Mouse (Mus musculus) cerebellum, adult (tissue): ENCODE measurements around the gene Rbm20.
"Not testable (repeated sequence)": the region's sequence is repeated elsewhere in the genome, so short reads cannot be mapped to it uniquely, and the experiment has no call there.

Experiments used
- ATAC-seq: cut with Nextera tagmentation; 2 replicates; pipeline ENCODE4 v1.9.2; 2017; ENCODE audit warnings: mild to moderate bottlenecking, moderate library complexity, mixed read lengths; ENCODE audit not compliant: insufficient number of reproducible peaks, low FRiP score, low TSS enrichment

Gene Rbm20

DNA sequence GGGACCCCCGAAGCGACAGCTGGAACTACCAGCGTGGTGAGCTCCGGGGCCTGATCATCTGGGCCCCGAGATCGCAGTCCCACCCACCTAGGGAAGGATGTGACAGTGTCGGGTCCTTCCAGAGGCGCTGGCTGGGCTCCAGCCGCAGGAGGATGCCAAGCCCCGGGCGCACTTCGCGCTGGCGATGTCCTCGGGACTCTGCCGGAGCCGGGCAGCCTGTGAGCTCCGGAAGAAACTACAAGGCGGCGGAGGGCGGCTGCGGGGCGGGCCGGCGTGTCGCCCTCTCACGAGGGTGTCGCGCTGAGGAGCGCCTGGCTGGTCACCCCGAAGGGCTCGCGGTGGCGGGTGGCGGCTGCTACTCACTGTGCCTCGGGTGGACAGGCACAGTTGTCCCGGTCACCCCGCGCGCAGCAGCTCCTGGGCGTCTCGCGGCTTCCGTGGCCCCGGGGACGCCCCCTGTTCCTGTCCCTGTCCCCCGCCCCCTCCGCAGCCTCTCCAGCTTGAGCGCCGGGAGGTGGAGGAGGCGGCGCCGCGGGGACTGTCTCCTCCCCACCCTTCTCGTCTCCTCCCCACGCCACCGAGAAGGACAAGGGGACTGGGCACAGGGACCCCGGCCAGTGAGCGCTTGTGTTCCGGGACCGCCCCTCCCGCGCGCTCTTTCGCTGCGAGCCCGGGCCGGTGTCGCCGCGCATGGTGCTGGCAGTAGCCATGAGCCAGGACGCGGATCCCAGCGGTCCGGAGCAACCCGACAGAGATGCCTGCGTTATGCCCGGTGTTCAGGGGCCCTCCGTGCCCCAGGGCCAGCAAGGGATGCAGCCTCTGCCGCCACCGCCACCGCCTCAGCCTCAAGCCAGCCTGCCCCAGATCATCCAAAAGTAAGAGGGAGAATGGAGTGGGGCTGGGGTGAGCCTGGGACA, at the start of gene Rbm20:
TSS of gene Rbm20 (plus strand) at position 589 of the 917 bp plus-strand sequence.
- ATAC-seq, result 0 out of 2 replicates have a peak, but pooled peaks have one; percentile 31

GRCm38 (mm10) chr19:53638041-53638440, 39.1 kb upstream of the Rbm20 start:
- no peak for ATAC-seq

- no peak for ATAC-seq
Measured at GRCm38 (mm10) chr19:53638727-53639126, 38.4 kb upstream of the Rbm20 start.

DNA sequence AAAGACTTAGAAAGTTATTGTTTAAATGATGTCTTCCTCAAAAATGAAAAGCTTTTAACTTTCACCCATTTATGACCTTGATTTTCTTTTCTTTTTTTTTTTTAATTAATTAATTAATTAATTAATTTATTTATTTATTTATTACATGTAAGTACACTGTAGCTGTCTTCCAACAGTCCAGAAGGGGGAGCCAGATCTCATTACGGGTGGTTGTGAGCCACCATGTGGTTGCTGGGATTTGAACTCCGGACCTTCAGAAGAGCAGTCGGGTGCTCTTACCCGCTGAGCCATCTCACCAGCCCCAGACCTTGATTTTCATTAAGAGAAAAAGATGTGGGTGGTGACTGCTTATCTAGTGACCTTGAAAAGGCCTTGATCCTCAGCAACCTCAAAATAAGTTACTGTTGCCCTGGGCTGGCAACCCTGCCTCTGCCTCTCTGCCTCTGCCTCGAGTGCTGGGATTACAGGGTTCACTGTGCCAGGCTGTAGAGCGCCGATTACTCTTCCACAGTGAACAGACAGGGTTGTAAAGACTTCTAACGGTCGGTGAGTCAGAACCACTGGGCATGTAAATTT, 33.0 kb upstream of the Rbm20 start:
- no peak for ATAC-seq

- no peak for ATAC-seq
Measured at GRCm38 (mm10) chr19:53647301-53647700, 29.8 kb upstream of the Rbm20 start.

DNA sequence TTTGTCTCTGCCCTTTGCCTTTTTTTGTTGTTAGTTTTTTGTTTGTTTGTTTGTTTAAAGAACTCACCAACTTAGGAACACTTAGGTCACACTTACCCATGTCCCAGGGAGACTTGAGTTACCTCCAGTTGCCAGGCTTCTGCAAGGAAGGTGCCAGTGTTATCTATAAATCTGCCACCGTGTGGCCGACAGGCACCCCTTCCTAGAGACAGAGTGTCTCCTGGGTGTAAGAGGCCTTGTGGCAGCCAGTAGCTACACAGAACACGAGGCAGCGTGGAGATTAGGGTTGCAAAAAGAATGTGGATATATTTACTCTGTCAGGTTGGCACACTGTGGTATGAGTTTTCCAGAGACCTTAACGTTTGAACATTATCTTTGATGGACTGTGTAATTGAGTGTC, 29.1 kb upstream of the Rbm20 start:
- ATAC-seq, result no peak

DNA sequence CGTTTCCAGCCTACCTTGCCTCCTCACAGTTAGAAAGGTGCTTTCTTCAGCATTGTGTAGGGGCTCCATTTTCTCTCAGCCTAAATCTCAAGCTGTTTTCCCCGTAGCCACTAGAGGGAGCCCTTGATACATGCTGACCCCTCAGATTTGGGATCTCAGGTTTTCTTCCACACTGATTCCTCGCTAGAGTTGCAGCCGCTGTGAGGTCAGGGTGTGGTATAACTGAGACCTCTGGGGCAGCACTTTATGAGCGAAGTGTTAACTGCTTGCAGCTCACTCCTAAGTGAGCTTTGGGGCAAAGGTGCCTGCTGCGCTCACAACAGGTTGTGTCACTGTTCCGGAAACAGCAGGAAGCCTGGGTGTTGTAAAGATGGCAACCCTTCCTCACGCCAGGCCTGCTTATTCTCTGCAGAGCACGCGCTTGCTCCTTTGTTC, 28.3 kb upstream of the Rbm20 start:
- ATAC-seq, result peak; percentile 65

DNA sequence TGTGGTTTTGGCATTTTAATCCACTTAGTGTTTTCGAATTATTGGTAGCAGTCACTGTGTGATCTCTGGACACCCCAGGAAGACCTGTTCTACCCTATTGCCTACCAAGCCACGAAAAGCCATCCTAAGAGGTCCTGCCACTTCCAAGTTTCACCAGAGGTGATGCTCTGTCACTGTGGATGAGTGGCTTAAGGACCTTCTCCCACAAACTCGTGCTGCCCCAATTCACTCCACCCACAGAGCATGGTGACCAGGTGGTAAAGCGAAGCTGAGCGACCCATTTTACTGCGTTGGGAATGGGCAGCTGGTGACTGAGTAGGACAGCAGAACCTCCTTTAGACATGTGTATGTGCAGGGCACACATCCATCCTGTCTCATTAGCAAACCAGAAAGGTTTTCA, 27.7 kb upstream of the Rbm20 start:
- no peak for ATAC-seq

DNA sequence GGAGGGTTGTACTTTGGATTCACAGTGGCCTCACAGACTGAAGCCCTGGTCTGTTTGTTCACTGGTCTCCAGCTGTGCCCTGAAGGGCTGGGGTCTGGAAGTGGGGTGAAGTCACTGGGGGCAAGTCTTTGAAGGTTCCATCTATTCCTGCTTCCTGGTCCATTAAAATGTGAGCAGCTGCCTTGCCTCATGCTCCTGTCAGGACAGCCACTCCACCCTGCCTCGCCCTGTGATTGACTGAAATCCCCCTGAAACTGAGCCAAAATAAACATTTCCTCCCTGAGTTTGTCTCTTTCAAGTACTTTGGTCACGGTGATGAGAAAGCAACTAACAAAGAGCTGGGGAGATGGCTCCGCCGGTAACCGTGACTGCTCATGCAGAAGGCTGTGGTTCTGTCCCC, 27.3 kb upstream of the Rbm20 start:
- ATAC-seq, result no peak

- no peak for ATAC-seq
Measured at GRCm38 (mm10) chr19:53650921-53651320, 26.2 kb upstream of the Rbm20 start.

DNA sequence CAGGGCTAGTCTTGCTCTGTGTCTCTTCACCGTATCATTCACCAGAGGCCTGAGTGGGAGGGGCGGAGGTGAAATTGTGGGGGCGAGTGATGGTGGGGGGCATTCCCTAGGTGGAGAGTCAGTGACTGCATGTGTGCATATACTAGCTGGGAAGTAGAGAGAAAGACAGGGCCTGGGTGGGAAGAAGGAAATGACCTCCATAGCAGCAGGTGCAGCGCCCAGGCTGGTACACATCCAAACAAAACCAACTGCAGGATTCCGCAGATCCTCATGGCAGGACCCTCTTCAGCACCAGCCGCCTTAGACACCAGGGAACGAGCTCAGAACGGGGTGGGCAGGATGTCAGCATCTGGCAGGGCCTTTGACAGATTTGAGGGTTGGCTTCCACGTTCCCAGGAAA, 24.8 kb upstream of the Rbm20 start:
- no peak for ATAC-seq

DNA sequence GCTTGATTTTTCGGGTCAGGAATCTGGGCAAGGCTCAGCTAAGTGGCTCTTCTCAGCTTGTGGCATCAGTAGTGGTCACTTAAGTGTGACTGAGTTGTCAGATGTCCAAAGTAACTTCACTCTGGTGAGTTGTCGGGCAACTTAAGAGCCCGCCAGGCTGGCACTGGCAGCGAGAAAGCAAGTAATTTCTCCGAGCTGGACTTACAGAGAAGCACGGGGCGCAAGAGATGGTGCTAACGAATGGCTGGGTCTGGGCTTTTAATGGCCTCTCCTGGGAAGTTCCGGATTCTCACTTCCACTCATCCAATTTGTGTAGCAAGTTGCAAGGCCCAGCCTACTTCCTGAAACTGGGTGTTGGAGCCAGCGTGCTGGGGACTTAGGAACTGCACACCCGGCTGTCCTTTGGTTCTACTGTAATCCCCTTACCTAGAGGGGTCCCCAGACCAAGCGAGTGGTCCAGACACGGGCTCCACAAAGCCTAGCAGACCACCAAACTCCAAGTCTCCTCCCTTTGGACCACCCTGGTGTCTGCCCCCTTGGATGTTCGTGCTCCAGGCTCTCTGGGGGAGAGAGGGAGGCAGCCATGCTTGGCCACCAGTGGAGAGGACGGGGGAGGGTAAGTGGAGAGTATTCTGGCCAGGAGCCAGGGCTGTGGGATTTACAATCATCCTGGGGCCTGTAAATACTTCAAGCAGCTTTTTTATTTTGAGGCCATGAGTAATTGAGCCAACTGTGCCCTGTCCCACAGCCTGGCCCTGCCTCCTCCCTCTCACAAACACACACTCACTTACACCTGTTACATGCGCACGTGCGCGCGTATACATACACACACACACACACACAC, 23.3 kb upstream of the Rbm20 start:
- ATAC-seq, result no peak

DNA sequence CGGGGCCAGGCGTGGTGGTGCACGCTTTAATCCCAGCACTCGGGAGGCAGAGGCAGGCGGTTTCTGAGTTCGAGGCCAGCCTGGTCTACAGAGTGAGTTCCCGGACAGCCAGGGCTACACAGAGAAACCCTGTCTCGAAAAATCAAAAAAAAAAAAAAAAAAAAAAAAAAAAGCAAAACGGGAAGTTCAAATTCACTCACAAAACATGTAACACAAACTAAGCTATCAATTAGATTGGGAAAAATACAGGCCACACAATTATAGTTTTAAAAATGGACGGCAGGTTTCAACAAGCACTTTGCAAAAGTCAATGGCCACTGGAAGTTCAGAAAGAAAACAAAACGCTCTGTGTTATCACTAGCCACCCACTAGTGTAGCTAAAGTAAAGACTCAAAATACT, 20.7 kb upstream of the Rbm20 start:
- ATAC-seq, result not testable (repeated sequence)

DNA sequence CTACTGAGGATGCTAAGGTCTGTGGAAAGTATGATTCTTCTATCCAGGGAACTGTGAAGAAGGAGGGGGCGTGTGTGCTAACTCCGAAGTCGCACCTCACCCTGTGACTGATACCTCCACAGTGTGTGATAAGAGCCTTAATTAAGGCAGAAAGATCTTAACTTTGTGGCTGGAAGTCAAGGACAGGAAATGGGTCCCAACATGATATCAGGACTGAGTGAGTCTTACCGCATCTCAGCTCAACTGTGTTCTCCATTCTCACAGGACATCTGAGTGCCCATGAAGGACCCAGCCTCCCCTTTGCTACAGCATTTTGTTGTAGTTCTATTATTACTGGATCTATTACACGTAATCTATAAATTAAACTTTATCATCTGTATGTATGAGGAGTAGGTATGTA, 19.7 kb upstream of the Rbm20 start:
- no peak for ATAC-seq

- no peak for ATAC-seq
Measured at GRCm38 (mm10) chr19:53660722-53661420, 16.2 kb upstream of the Rbm20 start.

DNA sequence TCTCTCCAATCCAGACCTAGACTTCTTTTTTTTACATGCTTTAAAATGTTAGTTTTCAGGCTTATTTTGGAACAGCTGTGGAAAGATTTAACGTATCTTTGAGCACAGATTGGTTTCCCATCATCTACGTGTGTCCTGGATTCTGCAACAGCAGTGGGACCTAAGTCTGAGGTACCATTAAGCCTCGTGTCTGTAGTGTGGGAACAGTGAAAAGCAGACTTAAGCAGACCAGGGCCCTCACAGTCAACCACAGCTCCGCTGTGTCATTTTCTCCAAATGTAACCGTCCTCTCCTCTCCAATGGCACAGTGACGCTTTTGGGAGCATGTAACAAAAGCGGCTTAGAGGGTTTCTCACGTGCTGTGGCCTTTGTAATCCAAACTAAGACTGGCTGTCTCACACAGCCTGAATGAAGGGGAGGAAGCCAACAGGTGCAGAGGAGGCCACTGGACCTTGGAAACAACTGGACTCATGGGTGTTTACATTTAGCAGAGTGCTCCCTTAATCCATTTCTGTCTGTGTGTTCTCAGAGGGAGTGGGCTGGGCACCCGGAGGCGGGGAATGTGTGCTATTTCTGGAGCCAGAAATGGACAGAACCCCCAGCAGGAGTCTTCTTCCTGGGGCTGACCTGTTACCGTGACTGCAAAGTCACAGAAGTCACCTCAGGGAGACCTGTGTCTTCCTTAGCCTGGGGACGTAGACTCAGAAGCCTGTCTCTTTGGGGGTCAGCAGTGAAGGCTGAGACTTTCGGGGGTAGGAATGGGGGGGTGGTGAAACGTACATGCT, 15.0 kb upstream of the Rbm20 start:
- ATAC-seq, result no peak

DNA sequence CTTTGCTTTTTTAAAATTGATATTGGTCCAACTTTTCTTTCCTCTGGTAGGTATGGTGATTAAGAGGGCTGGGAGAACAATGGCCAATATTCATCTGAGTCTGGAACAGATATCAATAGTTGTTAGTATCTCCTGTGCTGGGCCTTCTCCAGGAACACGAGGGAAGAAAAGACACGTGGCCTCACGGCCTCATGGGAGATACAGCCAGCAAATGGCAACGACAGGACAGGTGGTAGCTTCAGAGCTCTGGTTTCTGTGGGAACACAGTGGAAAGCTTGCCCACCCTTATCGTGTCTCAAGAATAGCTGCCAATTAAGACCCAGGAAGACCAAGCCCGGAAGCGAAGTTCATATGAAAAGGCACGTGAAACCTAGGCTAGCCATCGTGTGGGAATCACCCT, 12.3 kb upstream of the Rbm20 start:
- no peak for ATAC-seq

GRCm38 (mm10) chr19:53665391-53665790, 11.7 kb upstream of the Rbm20 start:
- ATAC-seq, result no peak

GRCm38 (mm10) chr19:53666708-53667107, 10.4 kb upstream of the Rbm20 start:
- ATAC-seq, result no peak

GRCm38 (mm10) chr19:53668821-53669220, 8.3 kb upstream of the Rbm20 start:
- ATAC-seq, result no peak
